ENCODE assay signal across 8 mouse cellular contexts in the genomic region with DNA sequence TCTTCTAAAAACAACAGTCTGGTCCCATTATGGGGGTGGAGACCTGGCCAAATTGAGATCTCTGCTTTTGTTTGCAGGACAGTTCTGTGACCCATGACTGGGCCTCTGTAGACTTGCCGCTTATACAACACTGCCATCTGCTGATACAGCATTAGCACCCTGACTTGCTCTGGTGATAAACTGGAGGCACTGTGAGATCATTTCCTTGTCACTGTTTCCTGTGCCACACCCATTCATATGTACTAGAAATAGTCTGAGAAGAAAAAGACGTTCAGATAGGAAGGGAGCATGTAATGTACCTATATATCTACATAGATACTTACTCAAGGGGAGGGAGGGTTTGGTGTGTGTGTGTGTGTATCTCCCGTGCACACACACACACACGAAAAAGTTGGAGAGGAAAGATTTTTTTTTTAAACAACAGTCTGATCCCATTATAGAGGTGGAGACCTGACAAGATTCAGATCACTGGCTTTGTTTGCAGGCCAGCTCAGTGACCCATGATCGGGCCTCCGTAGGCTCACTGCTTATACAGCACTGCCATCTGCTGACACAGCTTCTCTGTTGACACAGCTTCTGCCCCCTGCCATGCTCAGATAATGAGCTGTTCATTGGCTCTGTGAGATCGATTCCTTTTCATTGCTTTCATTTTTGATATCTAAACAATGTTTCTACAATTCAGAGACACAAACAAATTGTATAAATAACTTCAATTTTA.
A peak's percentile ranks its signal among the peaks of the same experiment; 100 is the strongest.
DNase-seq lines count a peak whose midpoint lies in the region; ATAC-seq and TF ChIP-seq lines count a peak whose summit lies in the region.

No protein-coding gene starts in this region.

- H3K9ac ChIP-seq in forebrain, embryonic 15.5 days (replicated peaks): no peak overlapping the region
- no peak overlapping the region for H3K9ac ChIP-seq in limb, embryonic 14.5 days (ENCODE audit: low read depth, low read length, severe bottlenecking)
- H3K9ac ChIP-seq in midbrain, embryonic 15.5 days: no peak overlapping the region
- no peak overlapping the region for H3K9ac ChIP-seq in stomach, postnatal 0 days (ENCODE audit: low read length)

- no peak overlapping the region for H3K27ac ChIP-seq in forebrain, embryonic 15.5 days (replicated peaks)
- no peak overlapping the region for H3K27ac ChIP-seq in limb, embryonic 14.5 days (replicated peaks; ENCODE audit: low read depth, low read length)
- no peak overlapping the region for H3K27ac ChIP-seq in midbrain, embryonic 15.5 days
- no peak overlapping the region for H3K27ac ChIP-seq in stomach, postnatal 0 days (replicated peaks)

- H3K36me3 ChIP-seq in forebrain, embryonic 15.5 days: no peaks in the 10 kb centered on the region
- H3K36me3 ChIP-seq in limb, embryonic 14.5 days (ENCODE audit: control insufficient read depth, insufficient read depth, low read length): no peaks in the 10 kb centered on the region
- no peaks in the 10 kb centered on the region for H3K36me3 ChIP-seq in midbrain, embryonic 15.5 days (replicated peaks)
- no peaks in the 10 kb centered on the region for H3K36me3 ChIP-seq in stomach, postnatal 0 days (ENCODE audit: control insufficient read depth, insufficient read depth, low read length)

- no peaks in the 10 kb centered on the region for H3K9me3 ChIP-seq in forebrain, embryonic 15.5 days
- H3K9me3 ChIP-seq in limb, embryonic 14.5 days (ENCODE audit: control insufficient read depth, low read length): no peaks in the 10 kb centered on the region
- H3K9me3 ChIP-seq in midbrain, embryonic 15.5 days: no peaks in the 10 kb centered on the region
- H3K9me3 ChIP-seq in stomach, postnatal 0 days (ENCODE audit: control insufficient read depth, low read length): no peaks in the 10 kb centered on the region

- no peaks in the 10 kb centered on the region for H3K27me3 ChIP-seq in forebrain, embryonic 15.5 days
- H3K27me3 ChIP-seq in limb, embryonic 14.5 days (ENCODE audit: control insufficient read depth, insufficient read depth, low read length): no peaks in the 10 kb centered on the region
- H3K27me3 ChIP-seq in midbrain, embryonic 15.5 days (replicated peaks): no peaks in the 10 kb centered on the region
- H3K27me3 ChIP-seq in stomach, postnatal 0 days (ENCODE audit: control insufficient read depth, insufficient read depth, low read length): no peaks in the 10 kb centered on the region

- TF ChIP-seq CTCF in stomach, postnatal 0 days (IDR thresholded peaks at IDR 0.05; ENCODE audit: low read depth): peak; percentile 85

- TF ChIP-seq EP300 in stomach, postnatal 0 days (optimal IDR thresholded peaks at IDR 0.05): no peak

- peak; percentile 82 for ATAC-seq in cerebellum, adult (ENCODE audit: insufficient number of reproducible peaks, low FRiP score, low TSS enrichment)
- ATAC-seq in forebrain, embryonic 15.5 days (replicated peaks): peak; percentile 66
- ATAC-seq in limb, embryonic 14.5 days (ENCODE audit: low FRiP score, low read depth): no peak; the same call in 1 of the 2 replicates
- ATAC-seq in midbrain, embryonic 15.5 days (replicated peaks): peak; percentile 79
- peak; percentile 95 for ATAC-seq in stomach, postnatal 0 days (ENCODE audit: low FRiP score, low TSS enrichment)

- H3K4me1 ChIP-seq in forebrain, embryonic 15.5 days: 0 out of 2 replicates have a peak, but pooled peaks cover 2% of the 10 kb centered on the region
- no peaks in the 10 kb centered on the region for H3K4me1 ChIP-seq in limb, embryonic 14.5 days (ENCODE audit: control insufficient read depth, insufficient read depth, low read length)
- H3K4me1 ChIP-seq in midbrain, embryonic 15.5 days: peaks cover 5% of the 10 kb centered on the region; the same call in 1 of the 2 replicates
- H3K4me1 ChIP-seq in stomach, postnatal 0 days (replicated peaks; ENCODE audit: control insufficient read depth, insufficient read depth): no peaks in the 10 kb centered on the region

- DNase-seq in right cerebral cortex, adult 2 months (ENCODE audit: low spot score in 2 of 2): peak; percentile 24 to 45
- DNase-seq in right cerebral cortex, postnatal 36 days (ENCODE audit: low spot score in 2 of 2): no peak
- DNase-seq in induced T-regulatory cell, adult 2 months (ENCODE audit: low read depth): peak; percentile 91
- peak; percentile 58 for DNase-seq in limb, embryonic 14.5 days (ENCODE audit: low spot score)
- peak; percentile 59 for DNase-seq in stomach, postnatal 0 days (ENCODE audit: low spot score)

- no peak overlapping the region for H3K4me2 ChIP-seq in forebrain, embryonic 15.5 days (replicated peaks)
- no peak overlapping the region for H3K4me2 ChIP-seq in limb, embryonic 14.5 days (replicated peaks; ENCODE audit: low read depth, low read length, severe bottlenecking)
- no peak overlapping the region for H3K4me2 ChIP-seq in midbrain, embryonic 15.5 days
- H3K4me2 ChIP-seq in stomach, postnatal 0 days (replicated peaks; ENCODE audit: low read depth): no peak overlapping the region

- whole genome bisulfite sequencing in forebrain, embryonic 15.5 days: 17% methylated on average over 7 of the region's 7 CpGs
- WGBS in limb, embryonic 14.5 days: 37% methylated on average over 7 of the region's 7 CpGs
- 6% methylated on average over 7 of the region's 7 CpGs for WGBS in midbrain, embryonic 15.5 days
- 14% methylated on average over 7 of the region's 7 CpGs for WGBS in stomach, postnatal 0 days

- H3K4me3 ChIP-seq in forebrain, embryonic 15.5 days: no peak overlapping the region
- H3K4me3 ChIP-seq in limb, embryonic 14.5 days (replicated peaks; ENCODE audit: low read length): no peak overlapping the region
- no peak overlapping the region for H3K4me3 ChIP-seq in midbrain, embryonic 15.5 days
- no peak overlapping the region for H3K4me3 ChIP-seq in stomach, postnatal 0 days (ENCODE audit: low read depth, low read length)

- no peak for TF ChIP-seq POLR2A in limb, embryonic 14.5 days (IDR thresholded peaks at IDR 0.05; ENCODE audit: borderline replicate concordance, extremely low read depth, insufficient read depth, insufficient read length)

Comparison
In these comparisons a context has a peak if more than half of its experiments do, and no peak if none do; other contexts are left out.
1. DNase-seq: peak in right cerebral cortex, adult 2 months (2 of 2), induced T-regulatory cell, adult 2 months (single experiment), limb, embryonic 14.5 days (single experiment) and stomach, postnatal 0 days (single experiment); none in right cerebral cortex, postnatal 36 days (0 of 2).